Mouse (Mus musculus): ENCODE data around the gene Pias1. TPM values are rescaled to one million over a fixed set of nuclear protein-coding genes. Genes with fewer than 3 reads are reported as not detected.

The Pias1 gene
- polyA plus RNA-seq, 1 experiment from 2014 or later: 65.4 TPM

DNA sequence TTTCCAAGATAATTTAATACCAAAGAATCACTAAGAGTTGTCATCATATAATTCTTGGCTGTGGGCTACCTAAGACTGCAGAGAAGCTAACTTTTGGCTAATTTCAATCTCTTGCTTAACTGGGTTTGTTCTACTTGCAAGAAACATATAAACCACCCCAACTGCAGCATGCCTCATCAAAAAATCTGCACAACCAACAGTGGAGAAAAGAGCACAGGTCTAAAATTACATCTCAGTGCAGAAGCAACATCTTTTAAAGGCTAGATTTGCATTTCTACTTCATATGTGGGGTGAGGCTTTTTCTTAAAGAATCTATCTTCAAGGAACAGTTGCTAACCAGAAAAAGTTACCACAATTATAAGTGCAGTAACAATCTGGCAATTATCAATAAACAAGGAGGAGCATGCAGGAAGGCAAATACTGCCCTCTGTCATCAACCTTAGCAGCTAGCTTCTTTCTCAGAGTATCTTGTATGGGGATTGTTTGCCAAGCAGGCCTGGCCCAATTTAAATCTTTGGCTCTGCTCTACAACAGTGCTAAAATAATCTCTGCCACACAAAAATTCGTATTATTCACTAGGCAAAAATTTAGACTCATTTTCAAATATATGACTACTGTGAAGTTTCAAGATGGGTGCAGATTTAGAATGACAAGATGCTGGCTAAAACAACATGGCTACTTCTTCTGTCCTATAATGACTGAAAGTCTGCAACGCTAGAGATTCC lies 62.7 kb downstream of the Pias1 start:
- Histone ChIP-seq H3K9ac (replicated peaks; ENCODE audit: low read length) (no peak overlapping the region), H3K4me1 (ENCODE audit: control insufficient read depth, insufficient read depth, low read length) (no peaks in the 10 kb centered on the region), H3K9me3 (ENCODE audit: control insufficient read depth, low read length) (no peaks in the 10 kb centered on the region), H3K27me3 (ENCODE audit: control insufficient read depth, insufficient read depth, low read length) (no peaks in the 10 kb centered on the region), H3K4me3 (replicated peaks; ENCODE audit: low read depth, low read length) (no peak overlapping the region), H3K4me2 (ENCODE audit: low read length) (no peak overlapping the region), H3K27ac (replicated peaks; ENCODE audit: low read depth, low read length) (no peak overlapping the region), H3K36me3 (ENCODE audit: control insufficient read depth, insufficient read depth, low read length) (no peaks in the 10 kb centered on the region; the same call in 1 of the 2 replicates)
- DNase-seq (no peak), ATAC-seq (ENCODE audit: low FRiP score, low TSS enrichment) (no peak)
- 95% methylated on average over 2 of the region's 2 CpGs for WGBS

DNA sequence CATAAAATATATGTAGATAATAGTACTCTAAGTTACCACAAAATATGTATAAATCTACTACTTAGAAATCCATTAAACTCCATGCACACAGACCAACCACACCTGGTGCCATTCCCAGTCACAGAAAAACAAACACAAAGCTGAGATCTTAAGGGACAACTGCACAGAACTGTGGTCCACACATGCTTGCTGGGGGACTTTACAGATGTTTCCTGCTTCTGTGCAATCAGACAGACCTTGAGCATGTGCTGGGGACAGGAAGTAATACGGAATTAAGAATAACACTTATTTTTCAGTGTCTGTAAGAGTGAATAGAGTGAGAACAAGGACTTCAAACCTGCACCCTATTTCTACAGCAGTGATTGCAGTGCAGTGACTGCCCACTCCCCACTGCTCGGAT lies 66.8 kb downstream of the Pias1 start:
- ATAC-seq (ENCODE audit: low FRiP score, low TSS enrichment): no peak

DNA sequence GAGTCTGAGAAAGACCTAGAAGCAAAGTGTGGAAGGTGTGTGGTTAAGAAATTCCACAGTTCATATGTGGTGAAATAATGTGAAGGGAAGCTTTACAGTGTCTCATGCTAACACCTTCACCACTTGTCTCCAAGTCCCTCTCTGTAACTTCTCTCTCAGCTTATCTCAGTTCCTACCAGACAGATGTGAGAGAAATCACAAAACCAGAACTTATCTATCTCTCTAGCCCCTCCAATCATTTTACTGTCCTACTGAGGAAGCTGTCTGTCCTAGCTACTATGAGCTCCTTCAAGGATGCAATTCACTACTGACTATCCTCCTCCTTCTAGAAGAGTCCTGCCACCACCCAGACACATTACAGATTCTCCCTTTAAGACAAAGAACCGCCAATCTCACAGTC lies 70.7 kb downstream of the Pias1 start:
- H3K9me3 ChIP-seq (ENCODE audit: control insufficient read depth, low read length): peaks cover 9% of the 10 kb centered on the region; the same call in 1 of the 2 replicates
- H3K27ac ChIP-seq (replicated peaks; ENCODE audit: low read depth, low read length): no peak overlapping the region
- no peaks in the 10 kb centered on the region for H3K27me3 ChIP-seq (ENCODE audit: control insufficient read depth, insufficient read depth, low read length)
- DNase-seq: no peak
- peaks cover 28% of the 10 kb centered on the region for H3K36me3 ChIP-seq (ENCODE audit: control insufficient read depth, insufficient read depth, low read length)
- H3K4me2 ChIP-seq (ENCODE audit: low read length): no peak overlapping the region
- ATAC-seq (ENCODE audit: low FRiP score, low TSS enrichment): no peak
- WGBS: 100% methylated on average over 1 of the region's 1 CpGs
- H3K4me3 ChIP-seq (replicated peaks; ENCODE audit: low read depth, low read length): no peak overlapping the region
- H3K9ac ChIP-seq (replicated peaks; ENCODE audit: low read length): no peak overlapping the region
- H3K4me1 ChIP-seq (ENCODE audit: control insufficient read depth, insufficient read depth, low read length): no peaks in the 10 kb centered on the region

More for the DNA sequence above, 66.8 kb downstream of the Pias1 start:
- Histone ChIP-seq H3K4me1 (ENCODE audit: control insufficient read depth, insufficient read depth, low read length) (no peaks in the 10 kb centered on the region), H3K4me3 (replicated peaks; ENCODE audit: low read depth, low read length) (no peak overlapping the region), H3K27ac (replicated peaks; ENCODE audit: low read depth, low read length) (no peak overlapping the region), H3K9ac (replicated peaks; ENCODE audit: low read length) (no peak overlapping the region), H3K36me3 (ENCODE audit: control insufficient read depth, insufficient read depth, low read length) (peaks cover 18% of the 10 kb centered on the region), H3K9me3 (ENCODE audit: control insufficient read depth, low read length) (peaks cover 2% of the 10 kb centered on the region; the same call in 1 of the 2 replicates), H3K27me3 (ENCODE audit: control insufficient read depth, insufficient read depth, low read length) (no peaks in the 10 kb centered on the region), H3K4me2 (ENCODE audit: low read length) (no peak overlapping the region)
- WGBS: 94% methylated on average over 2 of the region's 2 CpGs
- DNase-seq: no peak

DNA sequence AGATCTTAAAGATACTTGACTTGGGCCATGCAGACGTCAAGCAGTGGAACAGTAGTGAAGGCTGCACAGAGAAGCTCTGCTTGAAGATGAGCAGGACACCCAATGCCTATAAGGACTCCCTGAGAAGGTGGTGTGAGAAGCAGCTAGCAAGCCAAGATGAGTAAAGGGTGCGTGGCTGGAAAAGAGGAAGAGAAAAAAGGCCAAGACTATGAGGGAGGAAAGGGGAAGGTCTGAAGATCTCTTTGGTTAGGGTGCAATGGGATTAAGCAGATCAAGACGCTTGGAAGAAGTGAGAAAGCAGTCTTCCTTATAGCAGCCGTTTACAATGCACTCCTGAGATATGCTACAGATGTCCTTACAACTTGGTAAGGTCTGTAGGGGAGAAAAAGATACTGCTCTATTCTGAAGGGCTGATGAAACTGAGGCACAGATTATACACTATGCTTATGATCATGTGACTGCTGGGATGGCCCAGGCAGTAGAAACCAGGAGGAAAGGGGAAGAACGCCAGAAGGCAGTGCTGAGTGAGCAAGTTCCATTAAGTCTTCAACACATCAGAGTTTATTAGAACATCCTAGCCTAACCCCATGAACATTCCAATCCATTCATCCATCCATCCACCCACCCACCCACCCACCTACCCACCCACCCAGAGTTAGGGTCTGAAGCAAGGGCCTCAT lies 74.2 kb downstream of the Pias1 start:
- Histone ChIP-seq H3K36me3 (ENCODE audit: control insufficient read depth, insufficient read depth, low read length) (peaks cover 55% of the 10 kb centered on the region), H3K9ac (replicated peaks; ENCODE audit: low read length) (no peak overlapping the region), H3K4me1 (ENCODE audit: control insufficient read depth, insufficient read depth, low read length) (no peaks in the 10 kb centered on the region), H3K4me2 (ENCODE audit: low read length) (no peak overlapping the region), H3K9me3 (ENCODE audit: control insufficient read depth, low read length) (peaks cover 9% of the 10 kb centered on the region; the same call in 1 of the 2 replicates), H3K27me3 (ENCODE audit: control insufficient read depth, insufficient read depth, low read length) (no peaks in the 10 kb centered on the region), H3K27ac (replicated peaks; ENCODE audit: low read depth, low read length) (no peak overlapping the region), H3K4me3 (replicated peaks; ENCODE audit: low read depth, low read length) (no peak overlapping the region)
- WGBS: 88% methylated on average over 5 of the region's 5 CpGs
- DNase-seq (no peak), ATAC-seq (ENCODE audit: low FRiP score, low TSS enrichment) (no peak)

DNA sequence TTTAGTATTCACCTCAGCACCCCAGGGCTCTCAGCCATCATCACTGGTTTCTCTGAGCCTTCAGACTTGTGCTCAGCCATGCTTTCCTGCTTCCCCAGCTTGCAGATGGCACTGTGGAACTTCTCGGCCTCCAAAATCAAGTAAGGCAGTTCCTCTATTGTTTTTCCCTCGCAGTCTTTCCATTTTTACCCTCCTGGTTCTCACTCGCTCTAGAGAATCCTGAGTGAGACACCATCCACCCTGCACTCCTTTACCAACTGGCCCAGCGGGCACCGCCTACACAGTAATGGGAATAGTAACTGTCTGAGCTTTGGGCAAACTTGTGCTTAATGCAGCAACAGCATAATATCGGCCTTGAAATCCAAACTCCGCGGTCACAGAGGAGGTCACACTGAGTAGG lies 82.7 kb downstream of the Pias1 start:
- Histone ChIP-seq H3K4me2 (ENCODE audit: low read length) (no peak overlapping the region), H3K36me3 (ENCODE audit: control insufficient read depth, insufficient read depth, low read length) (peaks cover 19% of the 10 kb centered on the region), H3K4me1 (ENCODE audit: control insufficient read depth, insufficient read depth, low read length) (no peaks in the 10 kb centered on the region), H3K4me3 (replicated peaks; ENCODE audit: low read depth, low read length) (no peak overlapping the region), H3K27ac (replicated peaks; ENCODE audit: low read depth, low read length) (no peak overlapping the region), H3K27me3 (ENCODE audit: control insufficient read depth, insufficient read depth, low read length) (no peaks in the 10 kb centered on the region), H3K9me3 (ENCODE audit: control insufficient read depth, low read length) (no peaks in the 10 kb centered on the region), H3K9ac (replicated peaks; ENCODE audit: low read length) (no peak overlapping the region)
- no peak for ATAC-seq (ENCODE audit: low FRiP score, low TSS enrichment)
- 97% methylated on average over 8 of the region's 8 CpGs for WGBS
- no peak for DNase-seq

DNA sequence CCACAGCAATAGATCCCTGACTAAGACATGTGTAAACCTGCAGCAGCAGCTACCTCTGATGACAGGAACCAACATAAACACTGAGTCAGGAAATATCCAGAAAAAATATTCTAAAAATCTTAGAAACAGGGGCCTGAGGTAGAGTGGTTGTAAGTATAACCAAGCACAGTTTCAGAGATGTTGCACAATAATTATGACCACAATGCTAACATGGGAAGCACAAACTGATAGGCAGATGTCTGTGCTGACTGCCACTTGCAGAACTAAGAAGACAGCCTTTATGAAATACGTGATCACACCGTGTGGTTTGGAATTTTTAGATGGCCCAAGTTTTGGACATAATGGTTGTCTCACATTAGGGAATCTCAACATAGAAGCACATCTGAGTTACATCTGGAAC lies 83.9 kb downstream of the Pias1 start:
- no peak overlapping the region for H3K4me2 ChIP-seq (ENCODE audit: low read length)
- no peak overlapping the region for H3K4me3 ChIP-seq (replicated peaks; ENCODE audit: low read depth, low read length)
- ATAC-seq (ENCODE audit: low FRiP score, low TSS enrichment) (no peak), DNase-seq (no peak)
- WGBS: 100% methylated on average over 2 of the region's 2 CpGs
- no peaks in the 10 kb centered on the region for H3K9me3 ChIP-seq (ENCODE audit: control insufficient read depth, low read length)
- H3K4me1 ChIP-seq (ENCODE audit: control insufficient read depth, insufficient read depth, low read length): no peaks in the 10 kb centered on the region
- H3K36me3 ChIP-seq (ENCODE audit: control insufficient read depth, insufficient read depth, low read length): peaks cover 7% of the 10 kb centered on the region
- H3K9ac ChIP-seq (replicated peaks; ENCODE audit: low read length): no peak overlapping the region
- no peaks in the 10 kb centered on the region for H3K27me3 ChIP-seq (ENCODE audit: control insufficient read depth, insufficient read depth, low read length)
- no peak overlapping the region for H3K27ac ChIP-seq (replicated peaks; ENCODE audit: low read depth, low read length)

DNA sequence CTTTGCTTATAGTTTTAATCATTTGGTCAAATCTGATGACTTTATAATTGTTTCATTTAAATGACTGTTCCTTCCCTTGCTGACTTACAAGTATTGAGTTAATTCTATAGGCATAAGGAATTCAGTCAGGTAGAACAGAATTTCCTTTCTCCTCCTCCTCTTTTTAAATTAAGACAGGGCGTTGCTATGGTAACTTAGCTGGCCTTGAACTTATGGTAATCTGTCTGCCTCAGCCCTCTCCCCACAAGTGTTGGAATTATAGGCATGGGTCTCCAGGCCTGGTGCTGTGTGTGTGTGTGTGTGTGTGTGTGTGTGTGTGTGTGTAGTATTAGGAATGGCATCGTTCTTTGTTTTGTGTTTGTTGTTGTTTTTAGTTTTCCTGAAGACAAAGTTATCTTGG lies 86.0 kb downstream of the Pias1 start:
- ATAC-seq (ENCODE audit: low FRiP score, low TSS enrichment) (no peak), DNase-seq (peak; percentile 56)
- Histone ChIP-seq H3K4me2 (ENCODE audit: low read length) (no peak overlapping the region), H3K27ac (replicated peaks; ENCODE audit: low read depth, low read length) (no peak overlapping the region), H3K9ac (replicated peaks; ENCODE audit: low read length) (no peak overlapping the region), H3K4me3 (replicated peaks; ENCODE audit: low read depth, low read length) (no peak overlapping the region), H3K27me3 (ENCODE audit: control insufficient read depth, insufficient read depth, low read length) (no peaks in the 10 kb centered on the region), H3K36me3 (ENCODE audit: control insufficient read depth, insufficient read depth, low read length) (peaks cover 4% of the 10 kb centered on the region), H3K4me1 (ENCODE audit: control insufficient read depth, insufficient read depth, low read length) (no peaks in the 10 kb centered on the region), H3K9me3 (ENCODE audit: control insufficient read depth, low read length) (no peaks in the 10 kb centered on the region)
- 57% methylated on average over 2 of the region's 2 CpGs for WGBS

DNA sequence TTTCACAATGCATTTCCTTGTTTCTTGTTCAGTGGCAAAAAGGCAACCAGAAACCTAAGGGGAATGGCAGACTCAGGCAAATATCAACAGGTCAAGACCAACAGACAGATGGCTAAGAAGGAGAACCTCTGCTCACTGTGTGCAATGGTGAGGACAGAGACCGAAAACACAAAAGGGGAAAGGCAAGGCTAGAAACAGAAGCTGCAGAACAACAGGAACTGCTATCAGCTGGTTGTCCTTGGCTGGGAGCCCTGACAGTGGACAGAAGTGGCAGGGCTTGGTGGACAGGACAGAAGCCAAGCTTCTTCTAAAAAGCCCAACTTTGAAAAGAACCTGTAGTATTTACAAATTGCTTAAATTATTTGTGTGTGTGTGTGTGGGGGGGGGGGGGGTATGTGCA lies 93.2 kb downstream of the Pias1 start:
- Histone ChIP-seq H3K4me2 (ENCODE audit: low read length) (no peak overlapping the region), H3K36me3 (ENCODE audit: control insufficient read depth, insufficient read depth, low read length) (peaks cover 40% of the 10 kb centered on the region), H3K27ac (replicated peaks; ENCODE audit: low read depth, low read length) (no peak overlapping the region), H3K9ac (replicated peaks; ENCODE audit: low read length) (no peak overlapping the region), H3K4me1 (ENCODE audit: control insufficient read depth, insufficient read depth, low read length) (no peaks in the 10 kb centered on the region), H3K4me3 (replicated peaks; ENCODE audit: low read depth, low read length) (no peak overlapping the region), H3K9me3 (ENCODE audit: control insufficient read depth, low read length) (no peaks in the 10 kb centered on the region), H3K27me3 (ENCODE audit: control insufficient read depth, insufficient read depth, low read length) (no peaks in the 10 kb centered on the region)
- no peak for ATAC-seq (ENCODE audit: low FRiP score, low TSS enrichment)
- no peak for DNase-seq
- WGBS: 79% methylated on average over 1 of the region's 1 CpGs

DNA sequence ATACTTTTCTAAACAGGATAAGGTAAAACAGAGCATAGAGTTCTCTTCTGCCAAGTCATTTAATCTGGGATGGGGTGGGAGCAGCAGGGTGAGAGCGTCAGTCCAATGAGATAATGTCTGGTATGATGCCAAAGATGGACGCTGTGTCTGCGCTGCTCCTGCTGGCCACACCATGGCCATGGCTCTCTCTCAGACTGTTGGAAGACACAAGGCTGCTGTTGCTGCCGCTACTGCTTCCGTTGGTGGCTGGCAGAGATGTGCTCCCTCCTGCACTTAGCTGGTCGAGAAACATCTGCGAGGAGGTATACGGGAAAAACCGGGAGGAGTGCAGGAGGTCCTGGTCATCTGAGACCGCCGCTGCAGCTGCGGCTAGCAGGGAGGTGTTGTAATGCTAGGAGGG lies 105.9 kb downstream of the Pias1 start:
- H3K9me3 ChIP-seq (ENCODE audit: control insufficient read depth, low read length): no peaks in the 10 kb centered on the region
- no peak for DNase-seq
- H3K9ac ChIP-seq (replicated peaks; ENCODE audit: low read length): no peak overlapping the region
- H3K27me3 ChIP-seq (ENCODE audit: control insufficient read depth, insufficient read depth, low read length): no peaks in the 10 kb centered on the region
- H3K27ac ChIP-seq (replicated peaks; ENCODE audit: low read depth, low read length): no peak overlapping the region
- 87% methylated on average over 12 of the region's 12 CpGs for WGBS
- no peak overlapping the region for H3K4me2 ChIP-seq (ENCODE audit: low read length)
- no peaks in the 10 kb centered on the region for H3K4me1 ChIP-seq (ENCODE audit: control insufficient read depth, insufficient read depth, low read length)
- ATAC-seq (ENCODE audit: low FRiP score, low TSS enrichment): no peak
- H3K36me3 ChIP-seq (ENCODE audit: control insufficient read depth, insufficient read depth, low read length): peaks cover 58% of the 10 kb centered on the region
- no peak overlapping the region for H3K4me3 ChIP-seq (replicated peaks; ENCODE audit: low read depth, low read length)

Measured in midbrain, embryonic 14.5 days (tissue).